Mouse (Mus musculus) heart, embryonic 13.5 days (tissue): ENCODE measurements around the gene Bpifa6. TPM values are rescaled to one million over a fixed set of nuclear protein-coding genes. Genes with fewer than 3 reads are reported as not detected.

Experiments
- ATAC-seq: fragments of 200-750 bp; cut with Nextera tagmentation; 2 replicates; pipeline ENCODE4 v1.8.0; 2017; ENCODE audit warnings: moderate TSS enrichment; ENCODE audit not compliant: insufficient number of reproducible peaks, low FRiP score, low TSS enrichment; ENCODE audit errors: extremely low read depth
- H3K27ac ChIP-seq: fragments of 300-500 bp; sonication (generic); replicated peaks from 2 replicates; pipeline ENCODE4 v1.5.1; 2015; ENCODE audit warnings: moderate library complexity, mild to moderate bottlenecking, inconsistent platforms
- H3K27me3 ChIP-seq: fragments of 300-500 bp; sonication (generic); replicated peaks from 2 replicates; pipeline ENCODE4 v1.6.1; 2015; ENCODE audit warnings: mild to moderate bottlenecking, inconsistent platforms
- H3K36me3 ChIP-seq: fragments of 300-500 bp; sonication (generic); 2 replicates; pipeline ENCODE4 v1.6.1; 2015; ENCODE audit warnings: mild to moderate bottlenecking, inconsistent platforms
- H3K4me1 ChIP-seq: fragments of 300-500 bp; sonication (generic); 2 replicates; pipeline ENCODE4 v1.6.1; 2015; ENCODE audit warnings: inconsistent platforms
- H3K4me2 ChIP-seq: fragments of 300-500 bp; sonication (generic); 2 replicates; pipeline ENCODE4 v1.6.1; 2015; ENCODE audit warnings: inconsistent platforms, mild to moderate bottlenecking, moderate library complexity
- H3K4me3 ChIP-seq: fragments of 300-500 bp; sonication (generic); 2 replicates; pipeline ENCODE4 v1.5.1; 2015; ENCODE audit warnings: moderate library complexity, mild to moderate bottlenecking, inconsistent platforms
- H3K9ac ChIP-seq: fragments of 300-500 bp; sonication (generic); 2 replicates; pipeline ENCODE4 v1.6.1; 2015; ENCODE audit warnings: inconsistent platforms, mild to moderate bottlenecking, moderate library complexity
- H3K9me3 ChIP-seq: fragments of 300-500 bp; sonication (generic); 2 replicates; pipeline ENCODE4 v1.6.1; 2016; ENCODE audit warnings: inconsistent platforms
- WGBS: fragments of 180-500 bp; shearing (Covaris S2); methylation state at CpG from one replicate; pipeline ENCODE4 v1.1.7; 2015; ENCODE audit warnings: mixed read lengths; 5-methylcytosine and 5-hydroxymethylcytosine counted together
- polyA plus RNA-seq: library from polyadenylated mRNA; unstranded; fragments of >200 nt; fragmentation: Nextera tagmentation; extraction: Ambion mirVana; gene quantifications from 2 replicates; pipeline ENCODE4 v1.2.1, GENCODE M21; 2015

Bpifa6 gene
- polyA plus RNA-seq: not detected in 2 replicates

DNA sequence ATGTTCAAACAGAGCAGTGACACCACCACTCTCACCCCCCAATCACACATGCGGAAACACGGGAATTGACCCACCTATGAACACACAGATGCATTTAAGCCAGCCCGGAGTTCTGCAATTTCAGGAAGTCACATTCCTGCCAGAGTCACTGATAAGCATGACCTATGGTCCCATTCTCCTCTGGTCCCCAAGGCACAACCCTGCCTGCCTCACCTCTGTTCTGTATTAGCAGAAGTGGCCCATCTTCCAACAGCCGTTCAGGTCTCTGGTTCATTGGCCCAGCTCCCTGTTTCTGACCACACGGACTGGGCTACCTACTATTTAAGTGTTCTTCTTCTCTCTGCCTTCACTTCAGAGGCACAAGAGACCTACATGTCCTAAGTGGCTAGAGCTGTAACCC is at the start of gene Bpifa6:
Bpifa6 (plus strand) TSS at position 364 of the 400 bp plus-strand sequence.
- 54% methylated on average over 5 of the region's 5 CpGs for WGBS
- H3K4me3 ChIP-seq: no peak within 1 kb of the TSS
- H3K9ac ChIP-seq: no peak within 1 kb of the TSS
- H3K36me3 ChIP-seq: no peaks in the 10 kb centered on the region
- H3K4me1 ChIP-seq: no peaks in the 10 kb centered on the region
- H3K27ac ChIP-seq: no peak within 1 kb of the TSS
- H3K9me3 ChIP-seq: no peaks in the 10 kb centered on the region
- no peaks in the 10 kb centered on the region; the same call in 1 of the 2 replicates for H3K27me3 ChIP-seq
- ATAC-seq: no peak
- no peak within 1 kb of the TSS for H3K4me2 ChIP-seq

DNA sequence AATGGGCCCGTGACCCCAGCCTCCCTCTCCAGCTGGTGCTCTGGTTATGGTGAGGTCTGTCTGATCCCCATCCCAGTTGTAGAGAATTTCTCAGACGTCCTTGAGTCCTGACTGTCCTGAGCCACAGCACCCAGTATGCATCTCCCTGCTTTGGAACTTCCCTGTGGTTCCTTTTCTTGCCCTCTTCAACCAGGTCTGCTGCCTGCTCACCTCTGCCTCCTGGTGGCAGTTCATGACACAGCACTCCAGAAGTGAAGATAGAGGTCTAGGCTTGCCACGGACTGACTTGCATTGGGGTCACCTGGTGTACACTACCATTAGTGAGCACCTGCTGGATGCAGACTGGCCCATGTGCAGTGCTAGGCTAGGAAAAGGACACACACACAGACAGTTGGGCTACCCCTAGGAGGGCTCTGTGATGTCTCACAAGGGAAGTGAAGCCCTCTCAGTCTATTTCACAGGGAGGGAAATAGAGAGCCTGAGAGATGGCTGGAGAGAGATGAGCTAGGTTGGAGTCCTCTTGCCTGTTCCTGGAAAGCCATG is 44.8 kb upstream of the Bpifa6 start:
- Histone ChIP-seq H3K36me3 (no peaks in the 10 kb centered on the region), H3K9ac (no peak overlapping the region), H3K27me3 (no peaks in the 10 kb centered on the region), H3K4me2 (no peak overlapping the region), H3K9me3 (no peaks in the 10 kb centered on the region), H3K27ac (no peak overlapping the region), H3K4me1 (no peaks in the 10 kb centered on the region), H3K4me3 (no peak overlapping the region)
- peak; percentile 31; the same call in 1 of the 2 replicates for ATAC-seq
- 37% methylated on average over 3 of the region's 3 CpGs for WGBS

DNA sequence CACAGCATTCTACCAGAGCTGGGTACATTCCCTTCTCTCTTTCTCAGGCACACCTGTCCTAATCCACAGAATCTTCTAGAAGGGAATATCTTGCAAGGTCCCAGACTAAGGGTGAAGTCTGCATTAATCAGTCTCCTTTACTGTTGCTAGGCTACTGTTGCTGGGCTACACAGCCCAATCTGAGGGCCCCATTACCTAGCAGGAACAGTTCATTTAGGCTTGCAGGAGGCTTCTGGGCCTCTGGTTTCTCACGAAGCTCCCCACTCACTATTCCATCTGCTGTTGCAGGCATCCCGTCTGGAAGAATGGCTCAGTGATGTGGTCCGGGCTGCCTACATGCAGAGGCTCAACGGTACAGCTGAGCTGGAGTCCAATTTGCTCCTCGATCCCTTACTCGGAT is 43.6 kb upstream of the Bpifa6 start:
- Histone ChIP-seq H3K9me3 (no peaks in the 10 kb centered on the region), H3K27me3 (no peaks in the 10 kb centered on the region), H3K4me3 (no peak overlapping the region), H3K27ac (no peak overlapping the region), H3K36me3 (no peaks in the 10 kb centered on the region), H3K9ac (no peak overlapping the region), H3K4me2 (no peak overlapping the region), H3K4me1 (no peaks in the 10 kb centered on the region)
- no peak for ATAC-seq
- 75% methylated on average over 6 of the region's 6 CpGs for WGBS

DNA sequence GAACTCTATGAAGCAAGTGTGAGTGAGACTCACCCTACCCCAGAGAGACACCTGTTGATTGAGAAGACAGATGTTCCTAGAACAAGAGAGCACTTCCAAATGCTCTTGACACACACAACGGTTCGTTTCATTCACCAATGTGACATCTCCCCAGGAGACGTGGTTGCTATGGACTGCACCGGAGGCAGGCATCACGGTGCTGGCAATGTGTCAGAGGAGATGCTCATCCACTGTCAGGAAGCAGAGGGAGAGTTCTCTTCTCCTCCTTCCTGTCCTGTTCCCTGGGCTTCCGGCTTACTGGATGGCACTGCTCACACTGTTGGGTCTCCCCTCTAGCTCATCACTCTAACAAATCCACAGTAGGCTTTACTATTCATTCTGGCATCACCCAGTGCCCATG is 41.4 kb upstream of the Bpifa6 start:
- no peak for ATAC-seq
- Histone ChIP-seq H3K27me3 (no peaks in the 10 kb centered on the region), H3K4me1 (no peaks in the 10 kb centered on the region), H3K36me3 (no peaks in the 10 kb centered on the region), H3K9me3 (no peaks in the 10 kb centered on the region), H3K4me3 (no peak overlapping the region), H3K4me2 (no peak overlapping the region), H3K27ac (no peak overlapping the region), H3K9ac (no peak overlapping the region)
- WGBS: 77% methylated on average over 6 of the region's 6 CpGs

DNA sequence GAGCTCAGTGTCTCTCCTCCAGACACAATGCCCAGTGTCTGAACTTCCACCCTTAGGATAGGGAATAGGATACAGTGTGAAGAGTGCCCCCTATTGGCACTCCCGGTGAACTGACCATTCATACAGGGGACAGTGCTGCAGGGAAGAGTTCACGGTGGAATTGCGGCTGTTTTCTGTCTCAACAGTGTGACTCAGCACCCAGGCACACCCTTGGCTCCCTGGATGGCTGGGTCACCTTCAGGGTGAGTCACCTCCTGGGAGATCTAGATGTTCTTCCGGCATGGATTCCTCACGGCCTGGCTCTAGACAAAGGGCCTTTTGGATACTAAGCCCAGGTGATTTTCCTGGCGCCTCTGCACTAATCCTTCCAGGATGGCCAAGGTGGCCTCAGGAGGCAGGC is 39.4 kb upstream of the Bpifa6 start:
- no peak overlapping the region for H3K27ac ChIP-seq

DNA sequence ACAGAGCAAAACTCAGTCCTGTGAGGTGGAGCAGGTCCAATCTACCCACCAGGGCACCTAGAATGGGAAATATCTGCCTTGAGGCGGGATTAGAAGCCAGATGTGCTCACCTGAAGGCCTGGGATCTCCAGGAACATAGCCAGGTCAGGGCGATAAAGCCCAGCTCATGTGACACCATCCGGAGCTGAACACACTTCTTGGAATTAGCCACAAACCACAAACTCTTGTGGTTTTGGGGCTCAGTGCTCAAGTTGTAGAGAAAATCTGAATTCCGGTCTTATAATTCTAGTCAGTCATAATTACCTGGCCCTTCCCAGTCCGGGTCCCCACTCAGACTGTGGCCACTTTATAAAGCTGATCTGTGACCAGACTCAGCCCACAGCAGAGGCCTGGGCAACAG is 36.9 kb upstream of the Bpifa6 start, which contains the start of gene Bpifb4:
Bpifb4 (plus strand) TSS at position 370 of the 400 bp plus-strand sequence.
- Histone ChIP-seq H3K27me3 (no peaks in the 10 kb centered on the region), H3K36me3 (no peaks in the 10 kb centered on the region), H3K9ac (no peak within 1 kb of the TSS), H3K4me3 (no peak within 1 kb of the TSS), H3K4me1 (no peaks in the 10 kb centered on the region), H3K4me2 (no peak within 1 kb of the TSS), H3K27ac (no peak within 1 kb of the TSS), H3K9me3 (no peaks in the 10 kb centered on the region)
- WGBS: 72% methylated on average over 5 of the region's 5 CpGs
- ATAC-seq: no peak

More for the DNA sequence above, 39.4 kb upstream of the Bpifa6 start:
- Histone ChIP-seq H3K4me3 (no peak overlapping the region), H3K4me2 (no peak overlapping the region), H3K36me3 (no peaks in the 10 kb centered on the region), H3K9ac (no peak overlapping the region), H3K27me3 (no peaks in the 10 kb centered on the region), H3K9me3 (no peaks in the 10 kb centered on the region), H3K4me1 (no peaks in the 10 kb centered on the region)
- ATAC-seq: no peak
- WGBS: 83% methylated on average over 6 of the region's 6 CpGs

DNA sequence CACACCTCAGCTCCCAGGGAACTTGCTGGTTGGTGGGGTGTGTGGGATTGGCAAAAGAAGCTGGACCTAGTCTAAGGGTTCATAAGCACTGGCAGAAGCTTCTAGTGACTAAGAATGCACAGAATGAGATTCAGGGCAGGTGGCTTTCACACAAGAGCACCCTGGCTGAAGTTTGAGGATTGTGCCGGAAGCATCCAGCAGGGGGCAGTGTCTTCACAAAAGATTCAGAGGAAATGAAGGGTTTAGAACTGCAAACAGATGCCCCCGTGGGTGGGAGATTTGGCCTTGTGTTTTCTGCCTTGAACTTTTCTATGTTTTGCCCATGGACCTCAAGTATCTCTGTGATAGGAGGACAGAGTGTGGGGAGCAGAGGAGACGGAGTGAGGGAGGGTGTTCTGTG is 31.2 kb upstream of the Bpifa6 start:
- WGBS: 32% methylated on average over 3 of the region's 3 CpGs

DNA sequence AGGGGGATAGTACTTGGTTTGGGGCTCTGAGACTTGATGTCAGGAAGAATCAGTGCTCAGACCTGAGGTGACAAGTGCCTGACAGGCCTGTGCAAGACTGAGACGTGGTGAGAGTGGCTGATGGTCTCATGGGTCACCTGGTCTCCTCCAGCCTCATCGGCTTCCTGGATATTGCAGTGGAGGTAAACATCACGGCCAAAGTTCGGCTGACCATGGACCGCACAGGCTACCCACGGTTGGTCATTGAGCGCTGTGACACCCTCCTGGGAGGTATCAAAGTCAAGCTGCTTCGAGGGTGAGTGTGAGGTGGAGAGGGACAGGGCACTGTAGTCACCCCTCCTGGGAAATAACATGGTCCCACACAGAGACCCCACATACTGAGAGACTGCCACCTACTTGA is 30.2 kb upstream of the Bpifa6 start:
- Histone ChIP-seq H3K9me3 (no peaks in the 10 kb centered on the region), H3K4me2 (no peak overlapping the region), H3K4me3 (no peak overlapping the region), H3K4me1 (no peaks in the 10 kb centered on the region), H3K36me3 (no peaks in the 10 kb centered on the region), H3K27ac (no peak overlapping the region), H3K9ac (no peak overlapping the region), H3K27me3 (peaks cover 16% of the 10 kb centered on the region)
- 84% methylated on average over 8 of the region's 8 CpGs for WGBS
- ATAC-seq: no peak

More for the DNA sequence above, 31.2 kb upstream of the Bpifa6 start:
- Histone ChIP-seq H3K9me3 (no peaks in the 10 kb centered on the region), H3K4me1 (no peaks in the 10 kb centered on the region), H3K27me3 (peaks cover 16% of the 10 kb centered on the region), H3K4me2 (no peak overlapping the region), H3K4me3 (no peak overlapping the region), H3K9ac (no peak overlapping the region), H3K27ac (no peak overlapping the region), H3K36me3 (no peaks in the 10 kb centered on the region)
- no peak for ATAC-seq

DNA sequence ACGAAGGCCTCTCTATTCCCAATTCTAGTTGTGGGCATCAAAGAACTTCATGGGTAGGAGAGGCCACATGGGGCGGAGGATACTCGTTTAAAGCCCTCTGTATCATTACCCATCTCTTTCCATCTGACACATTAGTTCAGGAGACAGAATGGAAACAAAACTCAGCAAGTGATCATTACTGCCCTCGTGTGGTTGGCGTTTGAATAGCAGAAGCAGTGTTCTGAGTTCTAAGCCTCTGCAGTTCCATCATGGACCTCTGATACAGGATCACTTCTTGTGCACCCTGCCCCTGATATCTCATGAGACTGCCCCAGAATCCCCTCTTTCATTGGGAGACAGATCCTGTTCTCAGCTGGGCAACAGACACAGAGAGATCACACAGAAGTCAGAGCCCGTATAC is 21.8 kb upstream of the Bpifa6 start:
- no peaks in the 10 kb centered on the region for H3K9me3 ChIP-seq
- H3K4me1 ChIP-seq: no peaks in the 10 kb centered on the region
- H3K27ac ChIP-seq: no peak overlapping the region
- WGBS: 22% methylated on average over 6 of the region's 6 CpGs
- no peak for ATAC-seq
- no peak overlapping the region for H3K4me2 ChIP-seq
- no peak overlapping the region for H3K4me3 ChIP-seq
- H3K36me3 ChIP-seq: no peaks in the 10 kb centered on the region
- H3K27me3 ChIP-seq: peaks cover 8% of the 10 kb centered on the region; the same call in 1 of the 2 replicates
- H3K9ac ChIP-seq: no peak overlapping the region

DNA sequence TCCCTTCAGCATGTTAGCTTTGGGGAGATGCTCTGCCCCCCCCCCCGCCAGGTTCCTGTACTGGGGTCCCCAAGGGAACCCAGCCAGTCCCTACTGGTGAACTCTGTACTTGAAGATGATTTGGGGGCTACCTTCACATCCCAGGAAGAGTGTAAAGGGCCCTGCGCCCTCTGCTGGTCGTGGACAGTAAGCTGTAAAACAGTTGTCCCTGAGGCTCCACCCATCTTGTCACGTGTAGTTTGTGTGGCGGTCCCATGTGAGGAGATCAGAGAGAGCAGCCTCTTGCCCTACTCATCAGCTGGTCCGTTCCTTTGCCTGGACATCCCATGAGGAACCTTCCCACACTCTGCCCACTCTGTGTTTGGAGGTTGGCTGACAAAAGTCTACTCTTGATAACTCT is 20.9 kb upstream of the Bpifa6 start:
- H3K9ac ChIP-seq: no peak overlapping the region
- no peaks in the 10 kb centered on the region for H3K9me3 ChIP-seq
- peaks cover 3% of the 10 kb centered on the region; the same call in 1 of the 2 replicates for H3K27me3 ChIP-seq
- peak overlapping the region; percentile 16 for H3K4me2 ChIP-seq
- 5% methylated on average over 6 of the region's 6 CpGs for WGBS
- H3K4me3 ChIP-seq: no peak overlapping the region
- ATAC-seq: no peak
- no peak overlapping the region for H3K27ac ChIP-seq
- no peaks in the 10 kb centered on the region for H3K36me3 ChIP-seq
- H3K4me1 ChIP-seq: no peaks in the 10 kb centered on the region

DNA sequence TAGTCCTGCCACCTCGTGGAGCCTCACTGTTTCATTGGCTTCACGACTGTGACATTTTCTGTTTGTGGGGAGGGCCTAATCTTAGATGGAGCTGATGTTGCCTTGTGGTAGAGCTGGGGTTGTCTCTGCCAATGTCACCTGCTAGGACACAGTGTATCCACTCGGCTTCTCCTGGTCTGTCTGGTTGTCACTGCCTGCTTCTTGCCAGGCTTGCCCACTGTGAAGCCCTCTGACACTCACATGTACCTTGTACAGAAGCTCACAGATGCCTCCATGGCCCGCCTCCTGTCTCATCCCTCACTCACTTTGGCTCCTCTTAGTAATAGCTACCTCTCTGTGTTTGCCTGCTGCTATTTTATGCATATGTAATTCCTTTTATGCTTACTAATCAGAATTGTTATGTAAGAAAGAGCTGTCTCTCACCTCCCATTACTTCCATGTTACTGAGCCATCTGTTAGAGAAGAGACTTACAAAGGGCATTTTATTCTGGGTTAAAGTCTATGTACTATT is 11.9 kb upstream of the Bpifa6 start:
- H3K36me3 ChIP-seq: no peaks in the 10 kb centered on the region
- no peaks in the 10 kb centered on the region for H3K9me3 ChIP-seq
- H3K4me1 ChIP-seq: no peaks in the 10 kb centered on the region
- WGBS: 61% methylated on average over 4 of the region's 4 CpGs
- no peak overlapping the region for H3K4me3 ChIP-seq
- H3K27ac ChIP-seq: no peak overlapping the region
- no peak for ATAC-seq
- no peak overlapping the region for H3K9ac ChIP-seq
- H3K4me2 ChIP-seq: no peak overlapping the region
- peaks cover 7% of the 10 kb centered on the region; the same call in 1 of the 2 replicates for H3K27me3 ChIP-seq

DNA sequence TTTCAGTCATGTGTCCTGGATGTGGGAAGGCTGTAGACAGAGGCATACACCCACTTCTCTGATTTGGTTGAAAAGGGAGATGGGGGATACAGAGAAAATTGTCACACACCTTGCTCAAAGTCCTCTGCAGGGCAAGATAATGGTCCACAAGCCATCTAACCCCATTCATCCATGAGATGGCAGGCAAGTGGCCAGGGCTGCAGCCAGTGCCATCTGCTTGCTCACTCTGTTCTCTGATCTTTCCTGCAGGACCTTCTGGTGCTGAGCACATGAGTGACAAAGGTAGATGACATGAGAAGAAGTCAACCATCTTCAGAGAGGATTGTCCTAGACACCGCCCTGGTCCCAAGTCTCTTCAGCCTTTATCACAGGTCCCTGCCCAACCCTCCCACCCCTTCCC is 11.4 kb upstream of the Bpifa6 start:
- no peak overlapping the region for H3K27ac ChIP-seq
- no peaks in the 10 kb centered on the region for H3K4me1 ChIP-seq
- no peak overlapping the region for H3K4me3 ChIP-seq
- no peak for ATAC-seq
- no peaks in the 10 kb centered on the region for H3K36me3 ChIP-seq
- peaks cover 7% of the 10 kb centered on the region; the same call in 1 of the 2 replicates for H3K27me3 ChIP-seq
- WGBS: 82% methylated on average over 1 of the region's 1 CpGs
- no peak overlapping the region for H3K9ac ChIP-seq
- no peak overlapping the region for H3K4me2 ChIP-seq
- H3K9me3 ChIP-seq: no peaks in the 10 kb centered on the region
